Mouse (Mus musculus): ENCODE measurements at regions not wholly inside any gene's neighbourhood (a gene's known extent, or its start where the extent isn't known, plus 50 kb on each side); places are given as distances from the start of the nearest gene placed in this dataset.
"Not testable (repeated sequence)": the region's sequence is repeated elsewhere in the genome, so short reads cannot be mapped to it uniquely, and the experiment has no call there.

GRCm38 (mm10) chr3:34740110-34740509 lies 89.9 kb downstream of the Sox2 start:
- H3K4me1 ChIP-seq (replicated peaks; ENCODE audit: control insufficient read depth, insufficient read depth, low read length) = no peaks in the 10 kb centered on the region
- DNase-seq (ENCODE audit: low spot score) (no peak), ATAC-seq (replicated peaks; ENCODE audit: low FRiP score) (no peak)
- H3K9ac ChIP-seq (ENCODE audit: low read length) = no peak overlapping the region
- no peak overlapping the region for H3K4me2 ChIP-seq (ENCODE audit: low read depth, low read length, severe bottlenecking)
- no peaks in the 10 kb centered on the region for H3K9me3 ChIP-seq (ENCODE audit: control insufficient read depth, low read length)
- WGBS = 91% methylated on average over 9 of the region's 9 CpGs
- H3K4me3 ChIP-seq (ENCODE audit: low read depth, low read length) = no peak overlapping the region
- H3K36me3 ChIP-seq (ENCODE audit: control insufficient read depth, insufficient read depth, low read length) = no peaks in the 10 kb centered on the region
- no peaks in the 10 kb centered on the region for H3K27me3 ChIP-seq (ENCODE audit: control insufficient read depth, insufficient read depth, low read length)
- no peak overlapping the region for H3K27ac ChIP-seq (ENCODE audit: low read depth, low read length)

- DNase-seq (ENCODE audit: low spot score) (no peak), ATAC-seq (replicated peaks; ENCODE audit: low FRiP score) (no peak)
- WGBS = 78% methylated on average over 5 of the region's 5 CpGs
Observed at GRCm38 (mm10) chr3:34745181-34745736, 95.1 kb downstream of the Sox2 start.

GRCm38 (mm10) chr3:34747499-34748093 lies 97.4 kb downstream of the Sox2 start:
- Histone ChIP-seq H3K36me3 (ENCODE audit: control insufficient read depth, insufficient read depth, low read length) (no peaks in the 10 kb centered on the region), H3K4me3 (ENCODE audit: low read depth, low read length) (no peak overlapping the region), H3K27ac (ENCODE audit: low read depth, low read length) (no peak overlapping the region), H3K4me1 (replicated peaks; ENCODE audit: control insufficient read depth, insufficient read depth, low read length) (no peaks in the 10 kb centered on the region), H3K9me3 (ENCODE audit: control insufficient read depth, low read length) (no peaks in the 10 kb centered on the region; the same call in 1 of the 2 replicates), H3K4me2 (ENCODE audit: low read depth, low read length, severe bottlenecking) (no peak overlapping the region), H3K9ac (ENCODE audit: low read length) (no peak overlapping the region), H3K27me3 (ENCODE audit: control insufficient read depth, insufficient read depth, low read length) (no peaks in the 10 kb centered on the region)
- 87% methylated on average over 10 of the region's 10 CpGs for WGBS
- ATAC-seq (replicated peaks; ENCODE audit: low FRiP score) = no peak
- no peak for DNase-seq (ENCODE audit: low spot score)

More at GRCm38 (mm10) chr3:34745181-34745736, 95.1 kb downstream of the Sox2 start:
- Histone ChIP-seq H3K4me3 (ENCODE audit: low read depth, low read length) (no peak overlapping the region), H3K36me3 (ENCODE audit: control insufficient read depth, insufficient read depth, low read length) (no peaks in the 10 kb centered on the region), H3K4me1 (replicated peaks; ENCODE audit: control insufficient read depth, insufficient read depth, low read length) (no peaks in the 10 kb centered on the region), H3K9me3 (ENCODE audit: control insufficient read depth, low read length) (no peaks in the 10 kb centered on the region; the same call in 1 of the 2 replicates), H3K4me2 (ENCODE audit: low read depth, low read length, severe bottlenecking) (no peak overlapping the region), H3K27me3 (ENCODE audit: control insufficient read depth, insufficient read depth, low read length) (no peaks in the 10 kb centered on the region), H3K9ac (ENCODE audit: low read length) (no peak overlapping the region), H3K27ac (ENCODE audit: low read depth, low read length) (no peak overlapping the region)

- no peaks in the 10 kb centered on the region for H3K27me3 ChIP-seq (ENCODE audit: control insufficient read depth, insufficient read depth, low read length)
- ATAC-seq (replicated peaks; ENCODE audit: low FRiP score) = no peak
- no peak overlapping the region for H3K27ac ChIP-seq (ENCODE audit: low read depth, low read length)
- no peaks in the 10 kb centered on the region for H3K4me1 ChIP-seq (replicated peaks; ENCODE audit: control insufficient read depth, insufficient read depth, low read length)
- H3K4me2 ChIP-seq (ENCODE audit: low read depth, low read length, severe bottlenecking) = no peak overlapping the region
- no peak for DNase-seq (ENCODE audit: low spot score)
- H3K9me3 ChIP-seq (ENCODE audit: control insufficient read depth, low read length) = no peaks in the 10 kb centered on the region; the same call in 1 of the 2 replicates
- no peak overlapping the region for H3K4me3 ChIP-seq (ENCODE audit: low read depth, low read length)
- no peak overlapping the region for H3K9ac ChIP-seq (ENCODE audit: low read length)
- H3K36me3 ChIP-seq (ENCODE audit: control insufficient read depth, insufficient read depth, low read length) = no peaks in the 10 kb centered on the region
- WGBS = 80% methylated on average over 7 of the region's 7 CpGs
Observed at GRCm38 (mm10) chr3:34749989-34750388, 99.8 kb downstream of the Sox2 start.

GRCm38 (mm10) chr3:34751551-34751950 lies 101.3 kb downstream of the Sox2 start:
- H3K4me3 ChIP-seq (ENCODE audit: low read depth, low read length) = no peak overlapping the region
- H3K4me1 ChIP-seq (replicated peaks; ENCODE audit: control insufficient read depth, insufficient read depth, low read length) = no peaks in the 10 kb centered on the region
- no peak overlapping the region for H3K9ac ChIP-seq (ENCODE audit: low read length)
- no peak overlapping the region for H3K27ac ChIP-seq (ENCODE audit: low read depth, low read length)
- no peaks in the 10 kb centered on the region; the same call in 1 of the 2 replicates for H3K9me3 ChIP-seq (ENCODE audit: control insufficient read depth, low read length)
- no peaks in the 10 kb centered on the region for H3K27me3 ChIP-seq (ENCODE audit: control insufficient read depth, insufficient read depth, low read length)
- no peaks in the 10 kb centered on the region for H3K36me3 ChIP-seq (ENCODE audit: control insufficient read depth, insufficient read depth, low read length)
- H3K4me2 ChIP-seq (ENCODE audit: low read depth, low read length, severe bottlenecking) = no peak overlapping the region
- DNase-seq (ENCODE audit: low spot score) (no peak), ATAC-seq (replicated peaks; ENCODE audit: low FRiP score) (no peak)
- 72% methylated on average over 5 of the region's 5 CpGs for WGBS

- WGBS = 80% methylated on average over 8 of the region's 8 CpGs
- H3K4me3 ChIP-seq (ENCODE audit: low read depth, low read length) = no peak overlapping the region
- no peak overlapping the region for H3K9ac ChIP-seq (ENCODE audit: low read length)
- no peak for DNase-seq (ENCODE audit: low spot score)
- no peak overlapping the region for H3K27ac ChIP-seq (ENCODE audit: low read depth, low read length)
- no peaks in the 10 kb centered on the region for H3K36me3 ChIP-seq (ENCODE audit: control insufficient read depth, insufficient read depth, low read length)
- no peak for ATAC-seq (replicated peaks; ENCODE audit: low FRiP score)
- no peak overlapping the region for H3K4me2 ChIP-seq (ENCODE audit: low read depth, low read length, severe bottlenecking)
- no peaks in the 10 kb centered on the region for H3K4me1 ChIP-seq (replicated peaks; ENCODE audit: control insufficient read depth, insufficient read depth, low read length)
- H3K27me3 ChIP-seq (ENCODE audit: control insufficient read depth, insufficient read depth, low read length) = no peaks in the 10 kb centered on the region
- no peaks in the 10 kb centered on the region; the same call in 1 of the 2 replicates for H3K9me3 ChIP-seq (ENCODE audit: control insufficient read depth, low read length)
Observed at GRCm38 (mm10) chr3:34753557-34753956, 103.4 kb downstream of the Sox2 start.

- no peak overlapping the region for H3K4me3 ChIP-seq (ENCODE audit: low read depth, low read length)
- DNase-seq (ENCODE audit: low spot score) (no peak), ATAC-seq (replicated peaks; ENCODE audit: low FRiP score) (no peak)
- H3K27ac ChIP-seq (ENCODE audit: low read depth, low read length) = no peak overlapping the region
- H3K9ac ChIP-seq (ENCODE audit: low read length) = no peak overlapping the region
- WGBS = 93% methylated on average over 6 of the region's 6 CpGs
- no peaks in the 10 kb centered on the region for H3K9me3 ChIP-seq (ENCODE audit: control insufficient read depth, low read length)
- no peaks in the 10 kb centered on the region for H3K27me3 ChIP-seq (ENCODE audit: control insufficient read depth, insufficient read depth, low read length)
- H3K36me3 ChIP-seq (ENCODE audit: control insufficient read depth, insufficient read depth, low read length) = no peaks in the 10 kb centered on the region
- no peaks in the 10 kb centered on the region for H3K4me1 ChIP-seq (replicated peaks; ENCODE audit: control insufficient read depth, insufficient read depth, low read length)
- H3K4me2 ChIP-seq (ENCODE audit: low read depth, low read length, severe bottlenecking) = no peak overlapping the region
Observed at GRCm38 (mm10) chr3:34754781-34755180, 104.6 kb downstream of the Sox2 start.

GRCm38 (mm10) chr3:34755282-34755681 lies 105.1 kb downstream of the Sox2 start:
- H3K36me3 ChIP-seq (ENCODE audit: control insufficient read depth, insufficient read depth, low read length); H3K4me2 ChIP-seq (ENCODE audit: low read depth, low read length, severe bottlenecking); H3K4me1 ChIP-seq (replicated peaks; ENCODE audit: control insufficient read depth, insufficient read depth, low read length); H3K9me3 ChIP-seq (ENCODE audit: control insufficient read depth, low read length); H3K9ac ChIP-seq (ENCODE audit: low read length); ATAC-seq (replicated peaks; ENCODE audit: low FRiP score); H3K27ac ChIP-seq (ENCODE audit: low read depth, low read length); H3K4me3 ChIP-seq (ENCODE audit: low read depth, low read length); H3K27me3 ChIP-seq (ENCODE audit: control insufficient read depth, insufficient read depth, low read length); DNase-seq (ENCODE audit: low spot score): not testable (repeated sequence)
- WGBS = 98% methylated on average over 5 of the region's 5 CpGs

GRCm38 (mm10) chr3:34756632-34757031 lies 106.4 kb downstream of the Sox2 start:
- WGBS = 30% methylated on average over 7 of the region's 7 CpGs
- no peak overlapping the region for H3K4me2 ChIP-seq (ENCODE audit: low read depth, low read length, severe bottlenecking)
- no peak overlapping the region for H3K9ac ChIP-seq (ENCODE audit: low read length)
- H3K4me3 ChIP-seq (ENCODE audit: low read depth, low read length) = no peak overlapping the region
- H3K9me3 ChIP-seq (ENCODE audit: control insufficient read depth, low read length) = no peaks in the 10 kb centered on the region
- no peaks in the 10 kb centered on the region for H3K27me3 ChIP-seq (ENCODE audit: control insufficient read depth, insufficient read depth, low read length)
- no peaks in the 10 kb centered on the region for H3K4me1 ChIP-seq (replicated peaks; ENCODE audit: control insufficient read depth, insufficient read depth, low read length)
- H3K27ac ChIP-seq (ENCODE audit: low read depth, low read length) = no peak overlapping the region
- H3K36me3 ChIP-seq (ENCODE audit: control insufficient read depth, insufficient read depth, low read length) = no peaks in the 10 kb centered on the region
- no peak for DNase-seq (ENCODE audit: low spot score)
- no peak for ATAC-seq (replicated peaks; ENCODE audit: low FRiP score)
